Mouse (Mus musculus) testis, adult 2 months (tissue): ENCODE measurements around the gene Ghr.

Source experiments
- CTCF ChIP-seq: fragments of 200-500 bp; IDR thresholded peaks from 2 replicates; pipeline ENCODE4 v1.5.1; 2012; ENCODE audit warnings: low read depth, mild to moderate bottlenecking, inconsistent platforms, low read length, moderate library complexity; ENCODE audit not compliant: control insufficient read depth, insufficient read depth, insufficient replicate concordance
- POLR2A ChIP-seq: fragments of 200-500 bp; IDR thresholded peaks from 2 replicates; pipeline ENCODE4 v1.6.1; 2012; ENCODE audit warnings: low read depth, mild to moderate bottlenecking, inconsistent platforms, low read length, moderate library complexity; ENCODE audit not compliant: control insufficient read depth

- TF ChIP-seq CTCF, result no peak
- TF ChIP-seq POLR2A, result no peak
These were observed 174.8 kb downstream of the Ghr start for GRCm38 (mm10) chr15:3408478-3408877.
